In the genomic region with DNA sequence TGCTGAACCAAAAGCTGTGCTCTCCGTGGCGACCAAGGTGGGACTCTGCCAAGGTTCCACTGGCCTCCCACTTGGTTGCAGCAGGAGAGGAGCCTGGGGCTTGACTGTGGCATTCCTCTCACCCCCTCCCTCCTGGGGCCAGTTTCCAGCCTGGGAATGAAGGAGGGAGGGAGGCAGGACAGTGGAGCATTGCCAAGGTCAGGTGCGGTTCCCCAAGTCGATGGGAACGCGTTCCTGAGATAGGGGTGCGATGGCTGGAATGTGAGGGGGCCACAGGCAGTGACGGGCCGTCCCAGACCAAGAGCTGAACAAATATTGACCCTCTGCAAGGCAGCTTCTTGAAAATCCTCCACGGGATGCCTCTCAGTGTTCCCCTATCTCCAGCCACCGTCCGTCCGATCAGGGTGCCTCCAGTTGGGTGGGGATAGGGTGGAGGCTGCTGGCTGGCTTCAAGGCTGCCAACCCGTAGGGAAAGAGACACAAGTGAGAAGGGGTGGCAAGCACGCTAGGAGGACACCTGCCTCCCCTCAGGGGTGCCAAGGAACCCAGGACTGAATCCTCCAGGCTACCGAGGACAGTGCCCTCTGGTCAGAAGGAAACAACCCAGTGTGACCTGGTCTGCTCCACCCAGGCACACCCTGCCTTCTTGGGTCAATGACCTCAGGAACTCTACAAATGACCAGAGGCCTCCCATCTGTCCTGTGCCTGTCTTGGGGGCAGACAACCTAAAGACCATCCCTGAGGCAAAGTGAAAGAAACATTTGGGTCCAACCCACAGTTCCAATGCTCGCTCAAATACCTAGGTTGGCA, we compare ENCODE assay signal across 14 mouse cellular contexts.
DNase-seq lines count a peak whose midpoint lies in the region; ATAC-seq and TF ChIP-seq lines count a peak whose summit lies in the region.
"Had no signal": no experiment of that assay in that cellular context is flagged by ENCODE, and none has a peak within 500 bp of the region (broad histone marks: within the 10 kb centered on the region; RNA-seq: fewer than 3 reads in every experiment).

No protein-coding gene starts in this region.

- no peak overlapping the region for H3K4me2 ChIP-seq in kidney, embryonic 16.5 days (replicated peaks; ENCODE audit: low read depth, low read length)
- peak overlapping the region; percentile 36 for H3K4me2 ChIP-seq in liver, embryonic 15.5 days
- H3K4me2 ChIP-seq: limb, embryonic 15.5 days had no signal

- peaks cover 23% of the 10 kb centered on the region for H3K4me1 ChIP-seq in kidney, adult 2 months (ENCODE audit: control insufficient read depth, insufficient read depth, low read length)
- H3K4me1 ChIP-seq in kidney, embryonic 16.5 days (ENCODE audit: insufficient read depth, low read length) = peaks cover 28% of the 10 kb centered on the region
- peaks cover 48% of the 10 kb centered on the region for H3K4me1 ChIP-seq in liver, embryonic 15.5 days (replicated peaks)

- H3K9me3 ChIP-seq in kidney, embryonic 16.5 days (ENCODE audit: low read length) = no peaks in the 10 kb centered on the region
- no peaks in the 10 kb centered on the region for H3K9me3 ChIP-seq in liver, embryonic 15.5 days (replicated peaks)
- H3K9me3 ChIP-seq: limb, embryonic 15.5 days had no signal

- WGBS in kidney, adult 2 months = 44% methylated on average over 17 of the region's 17 CpGs
- WGBS in kidney, embryonic 16.5 days = 68% methylated on average over 17 of the region's 17 CpGs
- WGBS in liver, embryonic 15.5 days (ENCODE audit: insufficient replicate concordance) = 54% methylated on average over 17 of the region's 17 CpGs

- no peaks in the 10 kb centered on the region for H3K36me3 ChIP-seq in kidney, adult 2 months (ENCODE audit: control insufficient read depth, insufficient read depth, low read length)
- no peaks in the 10 kb centered on the region for H3K36me3 ChIP-seq in kidney, embryonic 16.5 days (ENCODE audit: insufficient read depth, low read length)
- H3K36me3 ChIP-seq in liver, embryonic 15.5 days (replicated peaks) = no peaks in the 10 kb centered on the region
- H3K36me3 ChIP-seq: limb, embryonic 15.5 days had no signal

- no peak overlapping the region for H3K9ac ChIP-seq in kidney, embryonic 16.5 days (replicated peaks; ENCODE audit: low read length)
- H3K9ac ChIP-seq in liver, embryonic 15.5 days = no peak overlapping the region
- H3K9ac ChIP-seq: limb, embryonic 15.5 days had no signal

- no peak overlapping the region for H3K27ac ChIP-seq in kidney, adult 2 months (ENCODE audit: insufficient read depth, low read depth, low read length)
- H3K27ac ChIP-seq in kidney, embryonic 16.5 days (ENCODE audit: low read length) = no peak overlapping the region
- no peak overlapping the region for H3K27ac ChIP-seq in liver, embryonic 15.5 days (replicated peaks)
- H3K27ac ChIP-seq: limb, embryonic 15.5 days had no signal

- no peaks in the 10 kb centered on the region for H3K27me3 ChIP-seq in kidney, adult 2 months (replicated peaks; ENCODE audit: control insufficient read depth, insufficient read depth, low read length)
- no peaks in the 10 kb centered on the region for H3K27me3 ChIP-seq in kidney, embryonic 16.5 days (ENCODE audit: insufficient read depth, low read length)
- H3K27me3 ChIP-seq in liver, embryonic 15.5 days = no peaks in the 10 kb centered on the region
- H3K27me3 ChIP-seq: limb, embryonic 15.5 days had no signal

- no peak for TF ChIP-seq CTCF in kidney, adult 2 months (conservative IDR thresholded peaks at IDR 0.05; ENCODE audit: insufficient read depth, insufficient read length, low read depth, low read length)

- DNase-seq in kidney, adult 2 months = peak; percentile 59
- DNase-seq in kidney, postnatal 14 days = peak; percentile 59
- peak; percentile 70 to 90 for DNase-seq in lung, postnatal 4 days
- no peak for DNase-seq in layer of hippocampus, adult 18-20 months (ENCODE audit: low spot score in 2 of 2)
- no peak for DNase-seq in cerebellum, adult 18-20 months
- DNase-seq in urinary bladder, adult 2 months (ENCODE audit: low spot score) = no peak
- DNase-seq: cerebellum, adult 11 months; embryo, embryonic 11 days; gastrocnemius, postnatal 10 days; heart, postnatal 10 days; right cerebral cortex, postnatal 4 days had no signal

- ATAC-seq in kidney, embryonic 16.5 days (ENCODE audit: low FRiP score, low TSS enrichment) = no peak
- no peak for ATAC-seq in liver, embryonic 15.5 days (ENCODE audit: insufficient read depth)

- TF ChIP-seq POLR2A in kidney, adult 2 months (IDR thresholded peaks at IDR 0.05; ENCODE audit: low read depth, low read length) = no peak

- no peak overlapping the region for H3K4me3 ChIP-seq in kidney, adult 2 months (ENCODE audit: insufficient read depth, low read depth, low read length)
- no peak overlapping the region for H3K4me3 ChIP-seq in kidney, embryonic 16.5 days (ENCODE audit: low read length)
- no peak overlapping the region for H3K4me3 ChIP-seq in liver, embryonic 15.5 days (replicated peaks)
- H3K4me3 ChIP-seq: limb, embryonic 15.5 days had no signal

Comparison
In these comparisons a context has a peak if more than half of its experiments do, and no peak if none do; other contexts are left out.
1. DNase-seq: peak in kidney, adult 2 months (single experiment), kidney, postnatal 14 days (single experiment) and lung, postnatal 4 days (2 of 2); none in layer of hippocampus, adult 18-20 months (0 of 2), cerebellum, adult 18-20 months (0 of 2) and urinary bladder, adult 2 months (single experiment).